Mouse (Mus musculus) activated CD4-positive, CD25-positive, alpha-beta regulatory T cell (primary cell): ENCODE data around the gene Gm11596. TPM values are rescaled to one million over a fixed set of nuclear protein-coding genes. Genes with fewer than 3 reads are reported as not detected.

Source experiments
- polyA plus RNA-seq, 2 experiments: library from polyadenylated mRNA; unstranded; fragments of 100-300 nt; shearing (Covaris generic); gene quantifications; one replicate each; pipeline ENCODE4 v1.2.1; 2017

Gm11596 gene
- polyA plus RNA-seq: not detected

GRCm38 (mm10) chr11:99793367-99793766, at the start of gene Gm11596:
TSS of gene Gm11596 (minus strand) at chr11:99793467.

GRCm38 (mm10) chr11:99837966-99838365, 44.7 kb upstream of the Gm11596 start, which contains the start of gene 2300003K06Rik:
TSS of gene 2300003K06Rik (minus strand) at chr11:99838066.

GRCm38 (mm10) chr11:99815566-99815965, 22.3 kb upstream of the Gm11596 start, which contains the start of gene Gm11564:
TSS of gene Gm11564 (minus strand) at chr11:99815666.

GRCm38 (mm10) chr11:99809792-99810191, 16.5 kb upstream of the Gm11596 start, which contains the start of gene Krtap4-13:
TSS of gene Krtap4-13 (minus strand) at chr11:99809892.

GRCm38 (mm10) chr11:99804346-99804745, 11.1 kb upstream of the Gm11596 start, which contains the start of gene Gm11554:
TSS of gene Gm11554 (minus strand) at chr11:99804446.

GRCm38 (mm10) chr11:99798832-99799231, 5.6 kb upstream of the Gm11596 start, which contains the start of gene Gm11569:
TSS of gene Gm11569 (minus strand) at chr11:99798932.

GRCm38 (mm10) chr11:99784900-99785299, 8.4 kb downstream of the Gm11596 start, which contains the start of gene Krtap4-9:
TSS of gene Krtap4-9 (plus strand) at chr11:99785200.

GRCm38 (mm10) chr11:99780604-99781003, 12.7 kb downstream of the Gm11596 start, which contains the start of gene Krtap4-8:
TSS of gene Krtap4-8 (minus strand) at chr11:99780704.

GRCm38 (mm10) chr11:99772813-99773212, 20.5 kb downstream of the Gm11596 start, which contains the start of gene Gm11595:
TSS of gene Gm11595 (minus strand) at chr11:99772913.

Other genes starting within 250 kb of the Gm11596 start
- not detected for gene Krtap3-3, start 242.6 kb downstream of the Gm11596 start, polyA plus RNA-seq
- gene Krtap3-2, start 236.6 kb downstream of the Gm11596 start, polyA plus RNA-seq: not detected
- gene Gm11939, start 234.0 kb downstream of the Gm11596 start, polyA plus RNA-seq: 1 to 10 TPM in 1 of 2 experiments, not detected in 1; 1.1 TPM
- gene Krtap3-1, start 226.8 kb downstream of the Gm11596 start, polyA plus RNA-seq: not detected
- gene Krtap1-5, start 212.5 kb downstream of the Gm11596 start, polyA plus RNA-seq: not detected
- gene Krtap1-4, start 209.8 kb downstream of the Gm11596 start, polyA plus RNA-seq: not detected
- under 1 TPM in 1 of 2 experiments, not detected in 1; 0.27 TPM for gene Krtap1-3, start 202.1 kb downstream of the Gm11596 start, polyA plus RNA-seq
- not detected for gene Krtap9-3, start 195.4 kb downstream of the Gm11596 start, polyA plus RNA-seq
- gene Gm11938, start 190.2 kb downstream of the Gm11596 start, polyA plus RNA-seq: not detected
- gene Gm11937, start 183.3 kb downstream of the Gm11596 start, polyA plus RNA-seq: not detected
- gene Krtap2-4, start 178.6 kb downstream of the Gm11596 start, polyA plus RNA-seq: not detected
- gene Gm11562, start 173.0 kb downstream of the Gm11596 start, polyA plus RNA-seq: not detected
- not detected for gene Krtap4-1, start 165.2 kb downstream of the Gm11596 start, polyA plus RNA-seq
- not detected for gene Krtap4-2, start 158.4 kb downstream of the Gm11596 start, polyA plus RNA-seq
- gene Krtap4-7, start 149.4 kb downstream of the Gm11596 start, polyA plus RNA-seq: not detected
- not detected for gene Gm11555, start 143.2 kb downstream of the Gm11596 start, polyA plus RNA-seq
- gene Gm11563, start 134.5 kb downstream of the Gm11596 start, polyA plus RNA-seq: not detected
- gene Krtap4-6, start 127.5 kb downstream of the Gm11596 start, polyA plus RNA-seq: not detected
- gene Gm14190, start 102.7 kb downstream of the Gm11596 start, polyA plus RNA-seq: not detected
- not detected for gene Gm14180, start 59.2 kb downstream of the Gm11596 start, polyA plus RNA-seq
- under 1 TPM in 1 of 2 experiments, not detected in 1; 0.32 TPM for gene Gm11595, start 20.6 kb downstream of the Gm11596 start, polyA plus RNA-seq
- gene Krtap4-8, start 12.8 kb downstream of the Gm11596 start, polyA plus RNA-seq: not detected
- gene Krtap4-9, start 8.3 kb downstream of the Gm11596 start, polyA plus RNA-seq: not detected
- not detected for gene Gm11569, start 5.5 kb upstream of the Gm11596 start, polyA plus RNA-seq
- not detected for gene Gm11554, start 11.0 kb upstream of the Gm11596 start, polyA plus RNA-seq
- gene Krtap4-13, start 16.4 kb upstream of the Gm11596 start, polyA plus RNA-seq: not detected
- gene Gm11564, start 22.2 kb upstream of the Gm11596 start, polyA plus RNA-seq: not detected
- gene 2300003K06Rik, start 44.6 kb upstream of the Gm11596 start, polyA plus RNA-seq: not detected
- gene Krtap4-16, start 58.1 kb upstream of the Gm11596 start, polyA plus RNA-seq: not detected
- gene Gm11568, start 64.5 kb upstream of the Gm11596 start, polyA plus RNA-seq: under 1 TPM in 1 of 2 experiments, not detected in 1; 0.55 TPM
- gene Gm11559, start 71.0 kb upstream of the Gm11596 start, polyA plus RNA-seq: not detected
- gene Krtap9-1, start 79.9 kb upstream of the Gm11596 start, polyA plus RNA-seq: not detected
- not detected for gene Gm11567, start 85.7 kb upstream of the Gm11596 start, polyA plus RNA-seq
- gene Krtap31-1, start 114.5 kb upstream of the Gm11596 start, polyA plus RNA-seq: not detected
- gene Gm11565, start 121.3 kb upstream of the Gm11596 start, polyA plus RNA-seq: not detected
- gene Krtap31-2, start 142.8 kb upstream of the Gm11596 start, polyA plus RNA-seq: not detected
- gene Krtap9-5, start 155.0 kb upstream of the Gm11596 start, polyA plus RNA-seq: not detected
- not detected for gene Krtap29-1, start 185.6 kb upstream of the Gm11596 start, polyA plus RNA-seq
- not detected for gene Krtap16-1, start 193.1 kb upstream of the Gm11596 start, polyA plus RNA-seq
- gene Krtap17-1, start 200.5 kb upstream of the Gm11596 start, polyA plus RNA-seq: not detected
- under 1 TPM in 1 of 2 experiments, not detected in 1; 0.23 TPM for gene Krt33a, start 222.7 kb upstream of the Gm11596 start, polyA plus RNA-seq
- gene Krt33b, start 236.4 kb upstream of the Gm11596 start, polyA plus RNA-seq: not detected
- gene Krt34, start 248.1 kb upstream of the Gm11596 start, polyA plus RNA-seq: not detected